Mouse (Mus musculus) liver, embryonic 14.5 days (tissue): ENCODE results near the gene Tbc1d13. TPM values are rescaled to one million over a fixed set of nuclear protein-coding genes. Genes with fewer than 3 reads are reported as not detected.
"Not testable (repeated sequence)": the region's sequence is repeated elsewhere in the genome, so short reads cannot be mapped to it uniquely, and the experiment has no call there.

ENCODE experiments used
- ATAC-seq: fragments of 200-750 bp; cut with Nextera tagmentation; 2 replicates; pipeline ENCODE4 v1.8.0; 2017; ENCODE audit warnings: moderate number of reproducible peaks, mild to moderate bottlenecking, moderate library complexity; ENCODE audit not compliant: insufficient read depth
- DNase-seq, 3 experiments: peaks; one replicate each; pipeline ENCODE4 v3.0.0-alpha.2; 2012 to 2013; ENCODE audit warnings: low read depth in 3 of 3, low spot score in 3 of 3
- H3K27ac ChIP-seq: fragments of 300-500 bp; sonication (generic); 2 replicates; pipeline ENCODE4 v1.5.1; 2014; ENCODE audit warnings: moderate library complexity, mild to moderate bottlenecking, control low read depth, inconsistent platforms
- H3K27me3 ChIP-seq: fragments of 300-500 bp; sonication (generic); 2 replicates; pipeline ENCODE4 v1.6.1; 2014; ENCODE audit warnings: mild to moderate bottlenecking, low read length, moderate library complexity; ENCODE audit not compliant: control insufficient read depth, insufficient read depth
- H3K36me3 ChIP-seq: fragments of 300-500 bp; sonication (generic); replicated peaks from 2 replicates; pipeline ENCODE4 v1.6.1; 2014; ENCODE audit warnings: low read depth; ENCODE audit not compliant: control insufficient read depth, insufficient read depth
- H3K4me1 ChIP-seq, 2 experiments: fragments of 200-500 bp in 1 of 2; fragments of 300-500 bp in 1 of 2; sonication (generic) in 1 of 2; replicated peaks; 2 replicates each; pipeline ENCODE4 v1.6.1; 2012 to 2014; ENCODE audit warnings: antibody characterized with exemption in 1 of 2, inconsistent platforms in 1 of 2, low read length in 1 of 2; ENCODE audit not compliant: control insufficient read depth in 2 of 2, insufficient read depth in 2 of 2
- H3K4me2 ChIP-seq: fragments of 300-500 bp; sonication (generic); 2 replicates; pipeline ENCODE4 v1.6.1; 2014; ENCODE audit warnings: low read depth, mild to moderate bottlenecking, control low read depth, moderate library complexity
- H3K4me3 ChIP-seq, 2 experiments: fragments of 200-500 bp in 1 of 2; fragments of 300-500 bp in 1 of 2; sonication (generic) in 1 of 2; 2 replicates each; pipeline ENCODE4 v1.5.1; 2012 to 2014; ENCODE audit warnings: low read depth in 2 of 2, low read length in 2 of 2, mild to moderate bottlenecking in 2 of 2, control low read depth in 1 of 2, inconsistent platforms in 1 of 2, moderate library complexity in 1 of 2; ENCODE audit not compliant: insufficient read depth in 1 of 2
- H3K9ac ChIP-seq: fragments of 300-500 bp; sonication (generic); replicated peaks from 2 replicates; pipeline ENCODE4 v1.6.1; 2014; ENCODE audit warnings: mild to moderate bottlenecking, control low read depth, moderate library complexity
- H3K9me3 ChIP-seq: fragments of 300-500 bp; sonication (generic); 2 replicates; pipeline ENCODE4 v1.6.1; 2016; ENCODE audit warnings: low read length, mixed read lengths; ENCODE audit not compliant: control insufficient read depth
- CTCF ChIP-seq: IDR thresholded peaks from 2 replicates; pipeline ENCODE4 v1.5.1; 2016; ENCODE audit warnings: antibody characterized with exemption, low read depth, control low read depth
- EP300 ChIP-seq: IDR thresholded peaks from 2 replicates; pipeline ENCODE4 v1.6.1; 2016; ENCODE audit warnings: antibody characterized with exemption, low read depth
- WGBS: fragments of 180-500 bp; shearing (Covaris S2); extraction: QIAGEN DNeasy Blood & Tissue Kit; methylation state at CpG from one replicate; pipeline ENCODE4 v1.1.7; 2014; ENCODE audit not compliant: insufficient replicate concordance; 5-methylcytosine and 5-hydroxymethylcytosine counted together
- polyA plus RNA-seq, 2 experiments: library from polyadenylated mRNA; depleted of rRNA in 1 of 2; stranded (reverse) in 1 of 2; unstranded in 1 of 2; fragments of >200 nt; fragmentation: Nextera tagmentation in 1 of 2; extraction: Ambion mirVana in 1 of 2; gene quantifications; 2 replicates each; pipeline versions ENCODE4 v1.2.1 to v1.2.3; 2012 to 2014

Gene Tbc1d13
- polyA plus RNA-seq, 2 experiments, result 3.9 to 11.3 TPM

DNA sequence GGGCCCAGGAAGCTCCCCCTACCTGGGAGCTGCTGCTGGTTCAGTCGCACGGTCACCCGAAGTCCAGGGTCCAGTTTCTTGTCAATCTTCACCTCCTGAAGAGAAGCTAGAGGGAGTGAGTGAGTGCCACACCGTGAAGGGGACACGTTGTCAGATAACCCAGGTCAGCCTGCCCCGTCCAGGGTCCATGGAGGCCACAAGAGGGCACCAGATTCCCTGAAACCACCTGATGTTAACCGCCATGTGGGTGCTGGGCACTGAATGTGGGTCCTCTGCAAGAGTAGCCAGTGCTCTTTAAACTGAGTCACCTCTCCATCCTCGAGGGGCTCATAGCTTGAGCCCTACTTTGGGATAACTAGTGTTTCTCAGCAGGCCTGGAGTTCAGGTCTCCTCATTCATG, 42.4 kb downstream of the Tbc1d13 start:
- 77% methylated on average over 8 of the region's 8 CpGs for WGBS

GRCm38 (mm10) chr2:30176561-30176960, 43.0 kb downstream of the Tbc1d13 start:
- DNase-seq, result no peak
- H3K4me3 ChIP-seq, result no peak overlapping the region
- H3K27ac ChIP-seq, result no peak overlapping the region
- no peaks in the 10 kb centered on the region for H3K27me3 ChIP-seq
- H3K9ac ChIP-seq, result no peak overlapping the region
- peaks cover 5 to 8% of the 10 kb centered on the region in 2 experiments; a peak in 3 of 4 replicates for H3K4me1 ChIP-seq
- H3K36me3 ChIP-seq, result peaks cover 23% of the 10 kb centered on the region
- no peak overlapping the region for H3K4me2 ChIP-seq
- no peak for ATAC-seq
- 83% methylated on average over 2 of the region's 2 CpGs for WGBS
- H3K9me3 ChIP-seq, result no peaks in the 10 kb centered on the region; the same call in 1 of the 2 replicates
- TF ChIP-seq EP300 (no peak), CTCF (no peak)

More for the DNA sequence above, 42.4 kb downstream of the Tbc1d13 start:
- ATAC-seq (no peak), DNase-seq (no peak)
- no peak overlapping the region for H3K27ac ChIP-seq
- H3K4me2 ChIP-seq, result no peak overlapping the region
- peaks cover 23% of the 10 kb centered on the region for H3K36me3 ChIP-seq
- H3K27me3 ChIP-seq, result no peaks in the 10 kb centered on the region
- no peak overlapping the region for H3K4me3 ChIP-seq
- H3K9me3 ChIP-seq, result no peaks in the 10 kb centered on the region; the same call in 1 of the 2 replicates
- peaks cover 5 to 6% of the 10 kb centered on the region in 2 experiments; a peak in 3 of 4 replicates for H3K4me1 ChIP-seq
- TF ChIP-seq EP300 (no peak), CTCF (peak; percentile 68)
- no peak overlapping the region for H3K9ac ChIP-seq

GRCm38 (mm10) chr2:30177700-30178675, 44.4 kb downstream of the Tbc1d13 start, which contains the start of gene Spout1:
Spout1 (minus strand) TSS chr2:30178459.
- peak; percentile 88 to 89 (median 89) for DNase-seq
- Histone ChIP-seq H3K27ac (no peak within 1 kb of the TSS), H3K36me3 (peaks cover 23% of the 10 kb centered on the region), H3K4me1 (peaks cover 5 to 8% of the 10 kb centered on the region in 2 experiments; a peak in 3 of 4 replicates), H3K4me3 (peak within 1 kb of the TSS; percentile 68 to 74), H3K4me2 (peak within 1 kb of the TSS; percentile 76), H3K9me3 (no peaks in the 10 kb centered on the region; the same call in 1 of the 2 replicates), H3K9ac (peak within 1 kb of the TSS; percentile 61), H3K27me3 (no peaks in the 10 kb centered on the region)
- TF ChIP-seq CTCF (no peak), EP300 (no peak)
- peak; percentile 96 for ATAC-seq
- WGBS, result 2% methylated on average over 54 of the region's 54 CpGs

- H3K9me3 ChIP-seq, ATAC-seq: not testable (repeated sequence)
Observed at GRCm38 (mm10) chr2:30178711-30179110, 45.2 kb downstream of the Tbc1d13 start.

GRCm38 (mm10) chr2:30182424-30182823, 48.9 kb downstream of the Tbc1d13 start:
- WGBS, result 74% methylated on average over 2 of the region's 2 CpGs
- ATAC-seq, result no peak
- no peak overlapping the region for H3K4me3 ChIP-seq
- no peak overlapping the region for H3K4me2 ChIP-seq
- H3K36me3 ChIP-seq, result no peaks in the 10 kb centered on the region
- H3K9ac ChIP-seq, result no peak overlapping the region
- H3K27me3 ChIP-seq, result no peaks in the 10 kb centered on the region
- no peaks in the 10 kb centered on the region for H3K9me3 ChIP-seq
- H3K4me1 ChIP-seq, result peaks cover 16 to 22% of the 10 kb centered on the region in 2 experiments
- no peak overlapping the region for H3K27ac ChIP-seq
- no peak for DNase-seq
- no peak for TF ChIP-seq CTCF
- no peak for TF ChIP-seq EP300

More at GRCm38 (mm10) chr2:30178711-30179110, 45.2 kb downstream of the Tbc1d13 start:
- not testable (repeated sequence) for DNase-seq, H3K27me3 ChIP-seq, H3K9ac ChIP-seq, H3K27ac ChIP-seq
- Histone ChIP-seq H3K4me2 (peak overlapping the region; percentile 76), H3K4me3 (peak overlapping the region in 1 of 2 experiments; percentile 68; a peak in 2 of 4 replicates), H3K4me1 (peaks cover 5 to 10% of the 10 kb centered on the region in 2 experiments; a peak in 3 of 4 replicates), H3K36me3 (peaks cover 16% of the 10 kb centered on the region)
- peak; percentile 5; the same call in 1 of the 2 replicates for TF ChIP-seq CTCF
- WGBS, result 53% methylated on average over 7 of the region's 7 CpGs
